Mouse (Mus musculus): ENCODE measurements at regions not wholly inside any gene's neighbourhood (a gene's known extent, or its start where the extent isn't known, plus 50 kb on each side); places are given as distances from the start of the nearest gene placed in this dataset.

DNA sequence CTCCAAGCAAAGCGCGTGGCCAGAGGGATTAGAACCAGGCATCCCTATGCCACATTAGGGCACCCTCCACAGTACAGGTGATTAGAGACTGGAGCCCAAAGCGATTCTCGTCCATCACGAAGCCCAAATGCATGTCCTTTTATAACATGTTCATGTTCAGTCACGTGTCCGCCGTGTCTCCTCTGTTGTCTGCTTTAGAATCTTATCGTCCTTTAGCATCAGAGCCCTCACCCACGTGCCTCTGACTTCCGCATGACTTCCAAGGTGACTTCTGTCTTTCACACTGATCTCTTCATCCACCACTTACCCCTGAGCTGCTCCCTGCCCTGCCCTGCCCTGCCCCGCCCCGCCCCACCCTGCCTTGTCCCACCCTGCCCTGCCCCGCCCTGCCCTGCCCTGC, 125.3 kb downstream of the Katnal1 start:
- TF ChIP-seq CTCF (IDR thresholded peaks at IDR 0.05; ENCODE audit: low read depth), result no peak
- TF ChIP-seq EP300 (IDR thresholded peaks at IDR 0.05; ENCODE audit: low read depth), result no peak
- Histone ChIP-seq H3K27me3 (ENCODE audit: control insufficient read depth, insufficient read depth, low read length) (no peaks in the 10 kb centered on the region; the same call in 1 of the 2 replicates), H3K9ac (replicated peaks) (no peak overlapping the region), H3K4me2 (ENCODE audit: low read depth) (no peak overlapping the region), H3K4me3 (ENCODE audit: insufficient read depth in 1 of 2, low read depth in 2 of 2, low read length in 2 of 2) (no peak overlapping the region), H3K27ac (no peak overlapping the region), H3K9me3 (ENCODE audit: control insufficient read depth, low read length) (no peaks in the 10 kb centered on the region; the same call in 1 of the 2 replicates), H3K4me1 (replicated peaks; ENCODE audit: control insufficient read depth in 2 of 2, insufficient read depth in 2 of 2, low read length in 1 of 2) (peaks cover 7% of the 10 kb centered on the region in 2 experiments), H3K36me3 (replicated peaks; ENCODE audit: control insufficient read depth, insufficient read depth, low read depth) (no peaks in the 10 kb centered on the region)
- ATAC-seq (ENCODE audit: insufficient read depth) (no peak), DNase-seq (ENCODE audit: low read depth in 3 of 3, low spot score in 3 of 3) (no peak)
- 65% methylated on average over 14 of the region's 14 CpGs for WGBS (ENCODE audit: insufficient replicate concordance)

DNA sequence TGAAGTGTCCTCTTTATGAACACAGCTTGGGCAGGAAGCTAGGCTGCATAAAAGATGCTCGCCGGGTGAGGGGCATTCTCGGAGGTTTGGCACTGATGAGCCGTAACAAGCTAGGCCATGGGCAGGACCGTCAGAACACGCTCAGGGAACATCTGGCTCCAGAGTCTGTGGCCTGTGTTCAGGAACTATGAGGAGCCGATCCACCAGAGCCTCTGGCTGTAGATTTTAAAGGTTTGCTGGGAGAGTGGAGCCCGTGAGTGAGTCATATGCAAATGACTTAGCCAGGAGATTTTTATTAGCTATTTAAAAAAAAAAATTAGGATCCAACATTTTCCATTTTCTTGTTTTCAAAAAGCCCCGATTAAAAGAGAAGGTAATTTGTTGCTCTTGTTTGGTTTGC, 126.4 kb downstream of the Katnal1 start:
- Histone ChIP-seq H3K4me1 (replicated peaks; ENCODE audit: control insufficient read depth in 2 of 2, insufficient read depth in 2 of 2, low read length in 1 of 2) (peaks cover 7% of the 10 kb centered on the region in 2 experiments), H3K36me3 (replicated peaks; ENCODE audit: control insufficient read depth, insufficient read depth, low read depth) (no peaks in the 10 kb centered on the region), H3K27ac (no peak overlapping the region), H3K27me3 (ENCODE audit: control insufficient read depth, insufficient read depth, low read length) (no peaks in the 10 kb centered on the region; the same call in 1 of the 2 replicates), H3K9me3 (ENCODE audit: control insufficient read depth, low read length) (no peaks in the 10 kb centered on the region; the same call in 1 of the 2 replicates), H3K4me2 (ENCODE audit: low read depth) (no peak overlapping the region), H3K9ac (replicated peaks) (no peak overlapping the region), H3K4me3 (ENCODE audit: insufficient read depth in 1 of 2, low read depth in 2 of 2, low read length in 2 of 2) (no peak overlapping the region)
- WGBS (ENCODE audit: insufficient replicate concordance), result 71% methylated on average over 9 of the region's 9 CpGs
- TF ChIP-seq CTCF (IDR thresholded peaks at IDR 0.05; ENCODE audit: low read depth) (no peak), EP300 (IDR thresholded peaks at IDR 0.05; ENCODE audit: low read depth) (no peak)
- DNase-seq (ENCODE audit: low read depth in 3 of 3, low spot score in 3 of 3) (no peak), ATAC-seq (ENCODE audit: insufficient read depth) (no peak)

DNA sequence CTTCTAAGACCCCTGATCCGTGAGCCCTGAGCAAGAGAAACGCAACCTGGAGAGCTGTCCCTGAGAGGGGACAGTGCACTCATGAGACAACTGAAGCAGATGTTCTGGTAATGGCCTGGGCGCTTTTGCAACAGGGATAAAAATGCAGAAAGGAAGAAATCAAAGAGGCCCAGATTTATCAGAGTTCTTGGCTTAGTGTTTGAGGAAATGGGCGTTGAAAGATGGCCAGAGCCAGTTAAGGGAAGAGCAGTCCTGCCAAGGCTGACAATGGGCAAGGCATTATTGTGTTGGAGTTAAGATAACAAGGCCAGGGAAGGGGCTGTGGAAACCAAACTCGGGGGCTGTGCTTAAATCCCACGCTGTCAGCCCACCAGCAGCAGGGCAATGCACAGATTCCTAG, 130.6 kb downstream of the Katnal1 start:
- H3K4me3 ChIP-seq (ENCODE audit: insufficient read depth in 1 of 2, low read depth in 2 of 2, low read length in 2 of 2), result no peak overlapping the region
- TF ChIP-seq EP300 (IDR thresholded peaks at IDR 0.05; ENCODE audit: low read depth) (no peak), CTCF (IDR thresholded peaks at IDR 0.05; ENCODE audit: low read depth) (no peak)
- no peaks in the 10 kb centered on the region for H3K36me3 ChIP-seq (replicated peaks; ENCODE audit: control insufficient read depth, insufficient read depth, low read depth)
- no peaks in the 10 kb centered on the region for H3K9me3 ChIP-seq (ENCODE audit: control insufficient read depth, low read length)
- DNase-seq (ENCODE audit: low read depth in 3 of 3, low spot score in 3 of 3) (no peak), ATAC-seq (ENCODE audit: insufficient read depth) (no peak)
- H3K27ac ChIP-seq, result no peak overlapping the region
- H3K27me3 ChIP-seq (ENCODE audit: control insufficient read depth, insufficient read depth, low read length), result no peaks in the 10 kb centered on the region; the same call in 1 of the 2 replicates
- H3K4me2 ChIP-seq (ENCODE audit: low read depth), result no peak overlapping the region
- H3K9ac ChIP-seq (replicated peaks), result no peak overlapping the region
- H3K4me1 ChIP-seq (replicated peaks; ENCODE audit: control insufficient read depth in 2 of 2, insufficient read depth in 2 of 2, low read length in 1 of 2), result peaks cover 3 to 4% of the 10 kb centered on the region in 2 experiments
- WGBS (ENCODE audit: insufficient replicate concordance), result 32% methylated on average over 6 of the region's 6 CpGs

DNA sequence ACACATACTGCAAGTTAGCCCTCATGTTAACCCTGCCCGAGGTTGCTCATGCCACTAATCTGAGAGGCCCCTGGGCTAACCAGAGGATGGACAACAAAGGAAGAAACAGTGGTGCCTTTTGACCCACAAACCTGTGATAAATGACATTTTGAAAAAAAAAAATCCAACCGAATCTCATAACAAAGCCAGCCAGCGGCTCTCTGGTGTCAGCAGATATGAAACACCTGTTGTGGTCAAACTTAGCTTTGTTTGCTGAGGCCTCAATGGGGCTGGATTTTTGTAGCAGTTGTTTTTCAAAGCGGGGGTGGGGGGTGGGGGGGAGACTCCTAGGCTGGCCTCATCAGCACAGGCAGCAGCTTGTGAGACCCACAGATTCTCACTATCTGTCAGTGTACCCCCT, 133.0 kb downstream of the Katnal1 start:
- Histone ChIP-seq H3K4me3 (ENCODE audit: insufficient read depth in 1 of 2, low read depth in 2 of 2, low read length in 2 of 2) (no peak overlapping the region), H3K36me3 (replicated peaks; ENCODE audit: control insufficient read depth, insufficient read depth, low read depth) (no peaks in the 10 kb centered on the region), H3K4me2 (ENCODE audit: low read depth) (no peak overlapping the region), H3K27ac (no peak overlapping the region), H3K9ac (replicated peaks) (no peak overlapping the region), H3K27me3 (ENCODE audit: control insufficient read depth, insufficient read depth, low read length) (no peaks in the 10 kb centered on the region; the same call in 1 of the 2 replicates), H3K4me1 (replicated peaks; ENCODE audit: control insufficient read depth in 2 of 2, insufficient read depth in 2 of 2, low read length in 1 of 2) (peaks cover 0 to 3% of the 10 kb centered on the region in 2 experiments; a peak in 1 of 4 replicates), H3K9me3 (ENCODE audit: control insufficient read depth, low read length) (no peaks in the 10 kb centered on the region)
- 9% methylated on average over 4 of the region's 4 CpGs for whole genome bisulfite sequencing (ENCODE audit: insufficient replicate concordance)
- DNase-seq (ENCODE audit: low read depth in 3 of 3, low spot score in 3 of 3) (no peak), ATAC-seq (ENCODE audit: insufficient read depth) (no peak)
- no peak for TF ChIP-seq EP300 (IDR thresholded peaks at IDR 0.05; ENCODE audit: low read depth)
- TF ChIP-seq CTCF (IDR thresholded peaks at IDR 0.05; ENCODE audit: low read depth), result no peak

DNA sequence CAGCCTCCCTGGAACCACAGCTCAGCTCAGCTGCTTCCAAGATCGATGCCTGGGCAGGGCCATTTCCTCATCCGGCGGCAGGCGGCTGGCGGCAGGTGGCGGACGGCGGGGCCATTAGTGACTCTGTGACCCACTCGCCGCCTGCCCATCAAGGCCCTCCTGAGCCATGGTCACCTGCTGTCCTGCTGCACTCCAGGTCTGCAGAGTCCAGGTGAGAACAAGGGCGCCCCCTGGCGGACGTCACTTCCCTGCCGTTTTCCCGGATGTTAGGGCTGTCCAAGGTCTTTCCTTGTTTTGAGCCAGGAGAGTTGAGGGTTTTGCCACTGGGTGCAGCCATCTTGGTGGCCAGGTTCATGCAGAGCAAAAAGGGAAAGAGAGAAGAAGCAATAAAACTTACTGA, 134.7 kb downstream of the Katnal1 start:
- peak; percentile 95 for TF ChIP-seq CTCF (IDR thresholded peaks at IDR 0.05; ENCODE audit: low read depth)
- TF ChIP-seq EP300 (IDR thresholded peaks at IDR 0.05; ENCODE audit: low read depth), result no peak
- 20% methylated on average over 15 of the region's 15 CpGs for WGBS (ENCODE audit: insufficient replicate concordance)
- no peak overlapping the region for H3K4me2 ChIP-seq (ENCODE audit: low read depth)
- H3K27ac ChIP-seq, result no peak overlapping the region
- no peak overlapping the region for H3K9ac ChIP-seq (replicated peaks)
- no peak for ATAC-seq (ENCODE audit: insufficient read depth)
- DNase-seq (ENCODE audit: low read depth in 3 of 3, low spot score in 3 of 3), result peak in 1 of 3 experiments; percentile 30
- no peaks in the 10 kb centered on the region for H3K36me3 ChIP-seq (replicated peaks; ENCODE audit: control insufficient read depth, insufficient read depth, low read depth)
- no peak overlapping the region for H3K4me3 ChIP-seq (ENCODE audit: insufficient read depth in 1 of 2, low read depth in 2 of 2, low read length in 2 of 2)
- H3K4me1 ChIP-seq (replicated peaks; ENCODE audit: control insufficient read depth in 2 of 2, insufficient read depth in 2 of 2, low read length in 1 of 2), result peaks cover 0 to 7% of the 10 kb centered on the region in 2 experiments; a peak in 1 of 4 replicates
- H3K9me3 ChIP-seq (ENCODE audit: control insufficient read depth, low read length), result no peaks in the 10 kb centered on the region
- H3K27me3 ChIP-seq (ENCODE audit: control insufficient read depth, insufficient read depth, low read length), result no peaks in the 10 kb centered on the region; the same call in 1 of the 2 replicates

Data from liver, embryonic 14.5 days (tissue).